Mouse (Mus musculus): Measurements from ENCODE around the gene A830031A19Rik.

Gene A830031A19Rik

GRCm38 (mm10) chr11:24095236-24095635 lies 20.4 kb upstream of the A830031A19Rik start:
- DNase-seq: no peak

DNA sequence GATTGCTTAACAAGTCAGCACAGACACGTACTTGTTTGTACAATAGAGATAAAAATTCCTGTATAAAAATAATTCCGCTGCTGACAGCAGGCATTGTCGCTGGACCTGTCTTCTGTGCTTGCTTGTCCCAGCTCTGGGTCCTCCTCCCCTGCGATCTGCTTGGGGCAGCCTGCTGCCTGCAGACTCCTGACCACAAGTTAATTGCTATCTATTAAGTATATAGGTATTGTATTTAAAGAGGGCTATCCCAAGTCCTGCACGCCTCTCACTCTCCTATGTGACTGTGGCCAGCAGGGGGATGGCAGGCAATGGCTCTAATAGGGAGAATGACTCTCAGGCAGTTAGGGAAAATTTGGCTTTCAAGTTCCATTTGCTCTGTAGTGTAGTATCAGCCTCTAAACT lies 19.2 kb upstream of the A830031A19Rik start:
- DNase-seq: no peak

DNA sequence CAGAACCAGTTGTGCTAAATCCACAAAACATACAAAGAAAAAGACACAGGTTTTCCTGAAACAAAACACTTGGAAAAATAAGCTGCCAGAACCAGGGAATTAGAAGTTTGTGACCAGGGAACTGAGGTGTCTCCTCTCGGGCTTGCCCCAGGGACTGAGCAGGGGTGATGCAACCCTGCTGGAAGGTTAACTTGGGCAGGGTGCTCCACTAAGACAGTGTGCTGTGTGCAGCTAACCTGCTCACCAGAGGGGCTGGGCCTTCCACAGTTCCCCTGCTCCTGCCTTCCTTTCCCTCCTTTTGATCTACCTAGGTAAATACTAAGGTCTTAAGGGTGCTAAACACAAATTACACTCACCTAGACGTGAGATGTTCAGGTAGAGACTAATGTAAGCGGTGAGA lies 17.8 kb upstream of the A830031A19Rik start:
- DNase-seq: no peak

DNA sequence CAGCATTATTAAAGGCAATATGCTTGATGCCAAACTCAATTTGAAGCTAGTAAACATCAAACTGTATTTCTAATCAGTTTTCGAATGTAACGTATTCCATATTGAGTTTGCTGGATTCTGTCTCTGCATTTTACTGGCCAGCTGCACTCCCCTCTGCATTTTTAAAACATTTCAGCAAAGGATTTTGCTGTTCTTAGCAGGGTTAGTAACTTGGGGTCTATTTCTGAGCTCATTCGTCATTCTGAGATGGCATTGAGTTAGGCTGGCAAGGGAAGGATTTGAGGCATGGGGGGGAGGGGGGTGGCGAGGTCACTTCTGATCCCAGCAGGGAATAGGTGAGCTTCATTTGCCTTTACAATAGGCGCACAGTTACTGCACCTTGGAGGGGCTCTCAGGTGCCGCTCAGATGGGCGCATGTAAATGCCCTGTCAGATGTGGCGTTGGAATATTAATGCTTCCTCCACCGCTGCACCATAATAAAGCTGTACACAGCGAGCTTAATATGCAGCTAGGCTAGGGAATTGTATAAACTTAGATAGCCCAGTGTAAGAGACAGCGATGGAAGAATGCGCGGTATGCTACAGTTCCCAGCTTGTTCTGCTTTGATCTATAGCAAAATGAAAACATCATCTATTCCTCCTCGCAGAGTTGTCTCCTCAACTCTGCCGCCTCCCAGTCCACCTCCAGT lies 16.7 kb upstream of the A830031A19Rik start:
- no peak for DNase-seq

- DNase-seq: no peak
These were observed 15.6 kb upstream of the A830031A19Rik start for GRCm38 (mm10) chr11:24090443-24090842.

DNA sequence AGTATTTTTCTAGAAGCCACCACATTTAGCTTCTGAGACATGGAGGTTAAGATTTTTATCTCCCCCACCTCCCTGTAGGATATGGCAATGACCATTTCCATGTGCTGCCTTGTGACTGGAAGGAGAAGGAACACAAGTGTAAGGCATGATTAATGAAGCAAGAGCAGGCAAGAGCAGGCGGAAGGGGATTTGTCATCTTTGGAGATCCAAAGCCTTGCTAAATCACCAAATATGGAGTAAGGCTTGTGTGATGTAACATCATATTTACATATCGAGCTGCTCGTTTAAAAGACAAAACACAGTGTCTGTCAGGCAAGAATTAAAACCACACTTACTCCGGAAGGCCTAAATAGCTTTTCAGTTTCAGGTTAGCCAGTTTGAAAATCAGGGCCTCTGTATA lies 12.2 kb upstream of the A830031A19Rik start:
- no peak for DNase-seq

DNA sequence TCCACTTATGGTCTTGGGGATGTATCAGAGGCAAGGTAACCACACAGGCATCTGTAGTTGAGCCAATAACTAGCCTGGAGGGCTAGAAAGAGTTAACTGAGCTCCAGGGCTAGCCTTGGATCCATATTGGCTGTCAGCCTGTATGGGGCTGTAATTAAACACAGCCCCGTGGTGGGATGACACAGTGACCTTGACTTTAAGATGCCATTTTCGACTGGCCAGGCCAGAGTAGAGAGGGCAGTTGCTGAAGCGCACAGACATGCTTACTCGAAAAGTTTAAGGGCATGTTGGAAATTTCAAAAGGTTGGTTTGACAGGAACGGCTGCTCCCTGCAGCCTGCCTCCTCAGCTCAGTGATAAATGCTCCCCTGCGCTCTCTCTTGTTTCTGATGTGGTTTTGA lies 11.1 kb upstream of the A830031A19Rik start:
- no peak for DNase-seq

- no peak for DNase-seq
These were observed 9.7 kb upstream of the A830031A19Rik start for GRCm38 (mm10) chr11:24084590-24084989.

- DNase-seq: no peak
These were observed 9.2 kb upstream of the A830031A19Rik start for GRCm38 (mm10) chr11:24084077-24084476.

- no peak for DNase-seq
These were observed 8.6 kb upstream of the A830031A19Rik start for GRCm38 (mm10) chr11:24083423-24083822.

- DNase-seq: no peak
These were observed 8.2 kb upstream of the A830031A19Rik start for GRCm38 (mm10) chr11:24083076-24083405.

GRCm38 (mm10) chr11:24082385-24083075 lies 7.7 kb upstream of the A830031A19Rik start:
- no peak for DNase-seq

GRCm38 (mm10) chr11:24081687-24082384 lies 7.0 kb upstream of the A830031A19Rik start:
- peak; percentile 55 to 59 for DNase-seq

- peak; percentile 83 for DNase-seq
These were observed 6.3 kb upstream of the A830031A19Rik start for GRCm38 (mm10) chr11:24081016-24081686.

DNA sequence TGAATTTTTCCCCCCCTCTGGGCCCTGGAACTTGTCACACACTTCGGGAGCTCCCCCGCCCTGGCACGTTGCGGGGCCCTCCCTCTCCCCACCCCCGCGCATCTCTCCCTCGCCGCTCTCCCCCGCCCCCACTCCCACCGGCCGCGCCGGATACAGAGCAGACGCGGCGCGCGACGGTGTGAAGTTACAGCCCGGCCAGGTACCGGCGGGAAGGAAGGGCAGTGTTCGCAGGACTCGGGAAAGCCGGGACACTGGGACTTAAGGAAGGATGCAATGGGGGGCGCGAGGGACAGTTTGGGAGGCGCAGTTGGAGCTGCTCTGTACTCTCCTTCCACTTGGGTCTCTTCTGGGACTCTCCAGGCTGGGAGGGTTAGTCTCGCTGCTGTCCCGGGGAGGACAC lies 5.7 kb upstream of the A830031A19Rik start:
- peak; percentile 73 to 75 for DNase-seq

DNA sequence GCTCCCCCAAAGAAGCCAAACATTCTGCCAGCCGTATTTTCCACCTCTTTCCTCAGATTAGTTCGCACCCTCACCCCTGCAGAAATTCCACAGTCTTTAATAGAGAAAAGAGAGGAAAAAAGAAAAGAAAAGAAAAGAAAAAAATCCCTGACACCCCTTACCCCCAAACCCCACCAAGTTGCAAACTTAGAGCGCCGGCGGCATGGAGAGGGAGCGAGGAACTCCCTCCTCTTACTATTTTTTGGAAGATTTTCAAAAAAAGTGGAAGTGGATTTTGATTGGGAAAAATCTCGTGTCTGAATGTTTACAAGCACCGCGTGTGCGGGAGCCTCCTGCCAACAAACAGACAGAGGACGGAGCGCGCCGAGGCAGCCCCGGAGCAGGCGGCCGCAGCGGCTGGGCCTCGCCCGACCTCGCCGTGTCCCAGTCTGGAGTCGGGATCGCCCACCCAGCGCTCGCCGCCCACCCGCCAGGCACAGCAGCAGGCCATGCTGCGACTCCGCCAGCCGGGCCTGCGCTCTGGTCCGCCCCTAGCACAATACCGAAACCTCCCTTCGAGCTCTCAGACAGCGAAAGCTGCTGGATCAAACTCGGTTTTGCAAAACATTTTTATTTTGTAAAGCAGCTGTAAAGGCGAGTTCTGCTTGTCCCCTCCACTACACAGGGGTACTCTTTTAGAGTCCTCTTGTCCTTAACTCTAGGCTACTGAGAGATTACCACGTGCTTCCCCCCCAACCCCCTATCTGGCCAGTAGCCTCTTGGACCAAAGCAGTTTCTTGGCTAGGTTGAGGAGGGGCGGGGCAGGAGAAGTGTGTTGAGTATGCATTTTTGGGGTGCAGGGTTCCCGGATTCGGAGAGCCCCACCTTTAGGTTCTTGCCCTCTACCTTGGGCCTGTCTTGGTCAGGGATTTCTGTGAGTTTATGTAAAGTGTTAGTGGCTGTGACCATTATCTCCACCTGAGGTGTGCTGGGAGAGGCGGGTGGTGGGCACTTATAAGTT lies 4.8 kb upstream of the A830031A19Rik start:
- peak; percentile 57 to 69 for DNase-seq

GRCm38 (mm10) chr11:24078706-24079316 lies 4.0 kb upstream of the A830031A19Rik start:
- peak; percentile 62 to 69 for DNase-seq

DNA sequence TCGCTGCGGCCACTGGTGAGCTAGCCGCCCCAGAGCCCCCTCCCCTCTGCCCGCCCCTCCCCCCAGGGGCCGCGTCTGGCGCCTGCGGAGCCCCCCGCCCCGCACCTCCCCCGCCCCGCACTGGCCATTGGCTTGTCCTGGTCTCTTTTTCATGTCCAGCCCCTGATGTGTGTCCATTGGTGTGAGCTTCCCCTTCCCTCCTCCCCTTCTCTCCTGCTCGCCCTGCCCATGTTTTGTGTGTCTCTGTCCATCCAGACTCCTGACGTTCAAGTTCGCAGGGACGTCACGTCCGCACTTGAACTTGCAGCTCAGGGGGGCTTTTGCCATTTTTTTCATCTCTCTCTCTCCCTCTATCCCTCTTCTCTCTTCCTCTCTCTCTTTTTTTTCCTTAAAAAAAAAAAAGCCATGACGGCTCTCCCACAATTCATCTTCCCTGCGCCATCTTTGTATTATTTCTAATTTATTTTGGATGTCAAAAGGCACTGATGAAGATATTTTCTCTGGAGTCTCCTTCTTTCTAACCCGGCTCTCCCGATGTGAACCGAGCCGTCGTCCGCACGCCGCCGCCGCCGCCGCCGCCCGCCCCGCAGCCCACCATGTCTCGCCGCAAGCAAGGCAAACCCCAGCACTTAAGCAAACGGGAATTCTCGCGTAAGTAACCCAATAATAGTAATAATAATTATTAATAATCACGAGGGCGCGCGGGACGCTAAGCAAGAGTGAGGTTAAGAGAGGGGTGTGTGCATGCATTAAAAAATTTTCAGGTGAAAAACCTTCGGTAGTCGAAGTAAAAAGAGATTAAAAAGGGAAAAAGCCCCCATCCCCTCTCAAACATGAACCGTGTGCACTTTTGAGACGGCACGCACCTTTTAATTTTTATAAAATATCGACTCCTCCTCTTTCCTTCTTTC lies 3.2 kb upstream of the A830031A19Rik start, which contains the start of gene Bcl11a:
Gene Bcl11a, plus strand, starts transcription at position 262 of the 911 bp plus-strand sequence.
- peak; percentile 53 to 55 for DNase-seq

- DNase-seq: peak; percentile 76 to 79
These were observed 2.2 kb upstream of the A830031A19Rik start for GRCm38 (mm10) chr11:24076821-24077730.
